In the genomic region with DNA sequence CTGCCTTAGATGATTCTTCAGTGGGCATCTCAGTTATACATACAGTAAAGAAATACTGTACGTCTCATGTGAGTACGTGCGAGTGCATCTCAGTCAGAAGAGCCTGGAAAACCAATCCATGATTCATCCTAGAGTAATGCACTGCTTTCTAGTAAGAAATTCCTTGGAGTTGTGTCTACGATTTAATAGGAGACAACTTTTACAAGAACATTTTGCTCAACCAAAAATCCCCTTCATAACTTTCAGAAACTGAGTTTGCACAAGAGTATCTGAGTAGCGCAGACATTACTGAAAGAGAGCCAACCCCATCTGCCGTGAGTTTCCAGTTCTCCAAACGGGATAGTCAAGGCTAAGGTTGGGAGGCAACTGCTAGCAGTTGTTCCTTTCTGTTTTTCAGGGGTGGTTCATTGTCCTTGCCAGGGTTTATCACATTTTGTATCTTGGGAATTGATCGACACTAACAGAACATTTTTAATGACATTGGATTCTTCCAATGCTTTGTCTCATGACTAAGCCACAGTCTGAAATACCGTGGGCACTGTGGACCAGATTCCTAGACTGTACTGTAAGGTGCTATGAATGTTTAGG, we compare ENCODE assay signal across 18 mouse cellular contexts.
"Had no signal": no experiment of that assay in that cellular context is flagged by ENCODE, and none has a peak within 500 bp of the region (broad histone marks: within the 10 kb centered on the region; RNA-seq: fewer than 3 reads in every experiment).

No protein-coding gene starts in this region.

- H3K27ac ChIP-seq: kidney, embryonic 15.5 days; limb, embryonic 12.5 days; limb, embryonic 15.5 days; liver, embryonic 14.5 days; lung, embryonic 15.5 days; midbrain, embryonic 12.5 days; stomach, postnatal 0 days had no signal

- H3K4me3 ChIP-seq: kidney, embryonic 15.5 days; limb, embryonic 12.5 days; limb, embryonic 15.5 days; lung, embryonic 15.5 days; midbrain, embryonic 12.5 days had no signal

- H3K4me1 ChIP-seq: kidney, embryonic 15.5 days; limb, embryonic 12.5 days; limb, embryonic 15.5 days; lung, embryonic 15.5 days; midbrain, embryonic 12.5 days had no signal

- DNase-seq: kidney, adult 11 months; kidney, adult 8-10 months; kidney, postnatal 10 days; kidney, postnatal 36 days; layer of hippocampus, adult 9-11 months; left cerebral cortex, postnatal 4 days; liver, postnatal 0 days; lung, postnatal 10 days; lung, postnatal 4 days; thymus, adult 2 months; thymus, postnatal 25 days had no signal
